Mouse (Mus musculus): Measurements from ENCODE around the gene Cilp. TPM values are rescaled to one million over a fixed set of nuclear protein-coding genes. Genes with fewer than 3 reads are reported as not detected.

Cilp gene
- total and polyA plus RNA-seq, 2 experiments, result 0.15 to 0.18 TPM

DNA sequence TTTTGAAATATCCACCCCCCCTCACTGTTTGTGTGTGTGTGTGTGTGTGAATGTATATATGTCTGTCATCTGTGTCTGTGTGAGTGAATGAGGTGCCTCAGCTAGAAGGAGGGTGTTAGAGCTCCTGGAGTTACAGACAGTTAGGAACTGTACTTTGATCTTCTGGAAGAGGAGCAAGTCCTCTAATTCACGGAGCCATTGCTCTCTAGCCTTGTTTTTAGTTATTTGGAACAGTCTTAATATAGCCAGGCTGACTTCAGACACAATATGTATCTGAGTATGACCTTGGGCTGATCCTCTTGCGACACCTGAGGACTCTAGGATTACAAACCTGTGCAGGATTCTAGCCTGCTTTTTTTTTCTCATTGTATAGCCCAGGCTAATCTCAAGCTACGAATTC, 33.8 kb downstream of the Cilp start:
- Histone ChIP-seq H3K9ac (ENCODE audit: low read depth, low read length) (no peak overlapping the region; the same call in 1 of the 2 replicates), H3K27me3 (ENCODE audit: control insufficient read depth, insufficient read depth, low read length) (no peaks in the 10 kb centered on the region), H3K27ac (replicated peaks; ENCODE audit: insufficient read depth, low read depth, low read length) (peak overlapping the region; percentile 16), H3K4me3 (ENCODE audit: insufficient read depth, low read depth, low read length) (no peak overlapping the region), H3K4me1 (ENCODE audit: control insufficient read depth, insufficient read depth, low read length) (peaks cover 28% of the 10 kb centered on the region), H3K36me3 (ENCODE audit: control insufficient read depth, insufficient read depth, low read length) (peaks cover 34% of the 10 kb centered on the region), H3K79me2 (ENCODE audit: control insufficient read depth, insufficient read depth, low read length) (peaks cover 23% of the 10 kb centered on the region; the same call in 1 of the 2 replicates)
- TF ChIP-seq POLR2A (IDR thresholded peaks at IDR 0.05; ENCODE audit: extremely low read depth, insufficient read depth, low read length) (no peak), CTCF (IDR thresholded peaks at IDR 0.05; ENCODE audit: low read depth, low read length) (no peak)
- WGBS, result 22% methylated on average over 3 of the region's 3 CpGs
- peak; percentile 81 for DNase-seq (ENCODE audit: extremely low read depth, low read depth, low spot score)

DNA sequence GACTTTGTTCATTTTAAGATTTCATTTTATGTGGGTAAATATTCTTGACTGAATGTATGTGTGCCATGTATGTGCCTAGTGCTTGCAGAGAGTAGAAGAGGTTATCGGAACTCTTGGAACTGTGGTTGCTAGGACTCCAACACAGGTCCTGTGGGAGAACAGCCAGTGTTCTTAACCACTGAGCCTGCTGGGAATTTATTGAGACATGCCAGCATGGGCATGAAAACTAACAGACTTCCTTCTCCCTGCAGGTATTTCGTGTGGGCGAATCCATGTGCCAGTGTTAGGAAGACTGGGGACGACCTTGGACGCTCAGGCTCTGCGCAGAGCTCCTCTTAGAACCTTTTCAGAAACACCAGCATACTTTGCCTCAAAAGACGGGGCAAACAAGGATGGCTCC, 34.7 kb downstream of the Cilp start:
- H3K27ac ChIP-seq (replicated peaks; ENCODE audit: insufficient read depth, low read depth, low read length), result no peak overlapping the region
- no peak overlapping the region for H3K4me3 ChIP-seq (ENCODE audit: insufficient read depth, low read depth, low read length)
- peaks cover 36% of the 10 kb centered on the region for H3K36me3 ChIP-seq (ENCODE audit: control insufficient read depth, insufficient read depth, low read length)
- H3K27me3 ChIP-seq (ENCODE audit: control insufficient read depth, insufficient read depth, low read length), result no peaks in the 10 kb centered on the region
- H3K79me2 ChIP-seq (ENCODE audit: control insufficient read depth, insufficient read depth, low read length), result peaks cover 18% of the 10 kb centered on the region; the same call in 1 of the 2 replicates
- DNase-seq (ENCODE audit: extremely low read depth, low read depth, low spot score), result peak; percentile 49
- no peak overlapping the region for H3K9ac ChIP-seq (ENCODE audit: low read depth, low read length)
- whole genome bisulfite sequencing, result 65% methylated on average over 7 of the region's 7 CpGs
- TF ChIP-seq POLR2A (IDR thresholded peaks at IDR 0.05; ENCODE audit: extremely low read depth, insufficient read depth, low read length) (no peak), CTCF (IDR thresholded peaks at IDR 0.05; ENCODE audit: low read depth, low read length) (no peak)
- H3K4me1 ChIP-seq (ENCODE audit: control insufficient read depth, insufficient read depth, low read length), result peaks cover 32% of the 10 kb centered on the region

DNA sequence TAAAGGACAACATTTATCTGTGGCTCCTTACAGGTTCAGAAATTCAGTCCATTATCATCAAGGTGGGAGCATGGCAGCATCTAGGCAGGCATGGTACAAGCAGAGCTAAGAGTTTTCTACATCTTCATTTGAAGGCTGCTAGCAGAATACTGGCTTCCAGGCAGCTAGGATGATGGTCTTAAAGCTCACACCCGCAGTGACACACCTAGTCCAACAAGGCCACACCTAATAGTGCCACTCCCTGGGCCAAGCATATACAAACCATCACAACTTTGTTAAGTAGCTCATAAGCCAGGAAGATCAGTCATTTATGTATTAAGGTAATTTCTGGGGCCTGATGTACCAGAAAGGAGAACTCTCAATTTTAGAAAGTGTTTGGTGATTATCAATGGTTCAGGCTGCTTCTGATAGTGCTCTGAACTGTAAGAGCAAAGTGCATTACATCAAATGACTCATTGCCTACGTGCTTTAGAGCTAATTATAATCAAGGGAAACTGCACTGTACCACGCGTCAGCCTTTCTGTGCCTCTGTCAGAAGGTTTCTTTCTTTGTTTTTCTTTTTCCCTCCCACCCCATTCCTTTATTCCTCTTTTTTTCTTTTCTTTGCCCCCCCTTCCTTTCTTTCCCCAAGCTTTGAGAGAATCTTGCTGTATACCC, 37.5 kb downstream of the Cilp start:
- H3K9ac ChIP-seq (ENCODE audit: low read depth, low read length), result no peak overlapping the region
- peak; percentile 57 for DNase-seq (ENCODE audit: extremely low read depth, low read depth, low spot score)
- H3K27me3 ChIP-seq (ENCODE audit: control insufficient read depth, insufficient read depth, low read length), result no peaks in the 10 kb centered on the region
- H3K79me2 ChIP-seq (ENCODE audit: control insufficient read depth, insufficient read depth, low read length), result peaks cover 18% of the 10 kb centered on the region; the same call in 1 of the 2 replicates
- H3K36me3 ChIP-seq (ENCODE audit: control insufficient read depth, insufficient read depth, low read length), result peaks cover 40% of the 10 kb centered on the region
- TF ChIP-seq CTCF (IDR thresholded peaks at IDR 0.05; ENCODE audit: low read depth, low read length), result no peak
- TF ChIP-seq POLR2A (IDR thresholded peaks at IDR 0.05; ENCODE audit: extremely low read depth, insufficient read depth, low read length), result no peak
- no peak overlapping the region for H3K4me3 ChIP-seq (ENCODE audit: insufficient read depth, low read depth, low read length)
- WGBS, result 46% methylated on average over 4 of the region's 4 CpGs
- no peak overlapping the region for H3K27ac ChIP-seq (replicated peaks; ENCODE audit: insufficient read depth, low read depth, low read length)
- peaks cover 40% of the 10 kb centered on the region for H3K4me1 ChIP-seq (ENCODE audit: control insufficient read depth, insufficient read depth, low read length)

DNA sequence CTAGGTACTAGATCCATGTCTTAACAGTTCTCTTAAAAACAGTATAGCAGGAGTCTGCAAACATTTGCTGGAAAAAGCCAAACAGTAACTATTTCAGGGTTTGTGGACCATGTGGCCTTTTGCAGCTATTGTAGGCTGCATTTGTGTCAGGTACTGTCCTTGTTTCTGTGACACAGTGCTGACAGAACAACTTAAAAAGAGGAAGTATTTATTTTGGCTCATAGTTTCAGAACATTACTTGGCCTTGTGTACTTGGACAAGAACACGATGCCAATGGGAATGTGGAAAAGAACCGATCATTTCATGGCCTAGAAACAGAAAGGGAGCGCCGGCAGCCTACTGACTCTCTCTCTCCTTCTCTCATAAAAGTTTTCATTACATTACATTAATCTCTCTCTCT, 38.6 kb downstream of the Cilp start:
- WGBS, result 14% methylated on average over 4 of the region's 4 CpGs
- H3K9ac ChIP-seq (ENCODE audit: low read depth, low read length), result no peak overlapping the region; the same call in 1 of the 2 replicates
- peaks cover 40% of the 10 kb centered on the region for H3K36me3 ChIP-seq (ENCODE audit: control insufficient read depth, insufficient read depth, low read length)
- H3K4me3 ChIP-seq (ENCODE audit: insufficient read depth, low read depth, low read length), result no peak overlapping the region
- peak overlapping the region; percentile 94 for H3K27ac ChIP-seq (replicated peaks; ENCODE audit: insufficient read depth, low read depth, low read length)
- peaks cover 39% of the 10 kb centered on the region for H3K4me1 ChIP-seq (ENCODE audit: control insufficient read depth, insufficient read depth, low read length)
- TF ChIP-seq CTCF (IDR thresholded peaks at IDR 0.05; ENCODE audit: low read depth, low read length), result no peak
- no peak for TF ChIP-seq POLR2A (IDR thresholded peaks at IDR 0.05; ENCODE audit: extremely low read depth, insufficient read depth, low read length)
- H3K27me3 ChIP-seq (ENCODE audit: control insufficient read depth, insufficient read depth, low read length), result no peaks in the 10 kb centered on the region
- peak; percentile 99 for DNase-seq (ENCODE audit: extremely low read depth, low read depth, low spot score)
- peaks cover 15% of the 10 kb centered on the region; the same call in 1 of the 2 replicates for H3K79me2 ChIP-seq (ENCODE audit: control insufficient read depth, insufficient read depth, low read length)

- Histone ChIP-seq H3K9ac (ENCODE audit: low read depth, low read length) (no peak overlapping the region), H3K27ac (replicated peaks; ENCODE audit: insufficient read depth, low read depth, low read length) (no peak overlapping the region; the same call in 1 of the 2 replicates), H3K27me3 (ENCODE audit: control insufficient read depth, insufficient read depth, low read length) (no peaks in the 10 kb centered on the region), H3K4me3 (ENCODE audit: insufficient read depth, low read depth, low read length) (peak overlapping the region; percentile 5; the same call in 1 of the 2 replicates), H3K36me3 (ENCODE audit: control insufficient read depth, insufficient read depth, low read length) (peaks cover 45% of the 10 kb centered on the region), H3K79me2 (ENCODE audit: control insufficient read depth, insufficient read depth, low read length) (peaks cover 13% of the 10 kb centered on the region; the same call in 1 of the 2 replicates), H3K4me1 (ENCODE audit: control insufficient read depth, insufficient read depth, low read length) (peaks cover 38% of the 10 kb centered on the region)
- peak; percentile 96 for DNase-seq (ENCODE audit: extremely low read depth, low read depth, low spot score)
- TF ChIP-seq POLR2A (IDR thresholded peaks at IDR 0.05; ENCODE audit: extremely low read depth, insufficient read depth, low read length) (no peak), CTCF (IDR thresholded peaks at IDR 0.05; ENCODE audit: low read depth, low read length) (no peak)
- WGBS, result 11% methylated on average over 4 of the region's 4 CpGs
Measured at GRCm38 (mm10) chr9:65304300-65304699, 39.3 kb downstream of the Cilp start.

GRCm38 (mm10) chr9:65306672-65307071, 41.7 kb downstream of the Cilp start:
- 14% methylated on average over 2 of the region's 2 CpGs for WGBS
- Histone ChIP-seq H3K27ac (replicated peaks; ENCODE audit: insufficient read depth, low read depth, low read length) (0 out of 2 replicates have a peak overlapping the region, but pooled peaks have one; percentile 19), H3K27me3 (ENCODE audit: control insufficient read depth, insufficient read depth, low read length) (no peaks in the 10 kb centered on the region), H3K79me2 (ENCODE audit: control insufficient read depth, insufficient read depth, low read length) (peaks cover 14% of the 10 kb centered on the region; the same call in 1 of the 2 replicates), H3K36me3 (ENCODE audit: control insufficient read depth, insufficient read depth, low read length) (peaks cover 43% of the 10 kb centered on the region), H3K4me1 (ENCODE audit: control insufficient read depth, insufficient read depth, low read length) (peaks cover 29% of the 10 kb centered on the region), H3K4me3 (ENCODE audit: insufficient read depth, low read depth, low read length) (no peak overlapping the region), H3K9ac (ENCODE audit: low read depth, low read length) (no peak overlapping the region)
- no peak for TF ChIP-seq POLR2A (IDR thresholded peaks at IDR 0.05; ENCODE audit: extremely low read depth, insufficient read depth, low read length)
- TF ChIP-seq CTCF (IDR thresholded peaks at IDR 0.05; ENCODE audit: low read depth, low read length), result no peak
- peak; percentile 99 for DNase-seq (ENCODE audit: extremely low read depth, low read depth, low spot score)
